Mouse (Mus musculus): ENCODE data around the gene Htt. TPM values are rescaled to one million over a fixed set of nuclear protein-coding genes. Genes with fewer than 3 reads are reported as not detected.

The Htt gene
- polyA plus RNA-seq, 1 experiment from 2014 or later: 15.0 TPM

- Histone ChIP-seq H3K4me3 (ENCODE audit: low read depth, low read length) (no peak overlapping the region), H3K36me3 (ENCODE audit: control insufficient read depth, insufficient read depth, low read length) (peaks cover 13% of the 10 kb centered on the region; the same call in 1 of the 2 replicates), H3K4me1 (ENCODE audit: control insufficient read depth, insufficient read depth, low read length) (no peaks in the 10 kb centered on the region), H3K9me3 (ENCODE audit: control insufficient read depth, low read length) (no peaks in the 10 kb centered on the region), H3K27me3 (ENCODE audit: control insufficient read depth, insufficient read depth, low read length) (no peaks in the 10 kb centered on the region), H3K4me2 (ENCODE audit: low read depth, severe bottlenecking) (no peak overlapping the region), H3K9ac (ENCODE audit: low read length) (no peak overlapping the region), H3K27ac (replicated peaks; ENCODE audit: low read depth, low read length) (no peak overlapping the region)
- ATAC-seq (ENCODE audit: insufficient number of reproducible peaks, low FRiP score, low TSS enrichment, low read depth) (no peak), DNase-seq (ENCODE audit: low spot score) (no peak)
- 95% methylated on average over 6 of the region's 6 CpGs for WGBS
These were observed 138.4 kb downstream of the Htt start for GRCm38 (mm10) chr5:34899787-34900469.

GRCm38 (mm10) chr5:34902371-34902770, 140.8 kb downstream of the Htt start:
- Histone ChIP-seq H3K4me2 (ENCODE audit: low read depth, severe bottlenecking) (no peak overlapping the region), H3K9me3 (ENCODE audit: control insufficient read depth, low read length) (no peaks in the 10 kb centered on the region), H3K27me3 (ENCODE audit: control insufficient read depth, insufficient read depth, low read length) (no peaks in the 10 kb centered on the region), H3K27ac (replicated peaks; ENCODE audit: low read depth, low read length) (no peak overlapping the region), H3K4me3 (ENCODE audit: low read depth, low read length) (no peak overlapping the region), H3K36me3 (ENCODE audit: control insufficient read depth, insufficient read depth, low read length) (peaks cover 24% of the 10 kb centered on the region; the same call in 1 of the 2 replicates), H3K9ac (ENCODE audit: low read length) (no peak overlapping the region), H3K4me1 (ENCODE audit: control insufficient read depth, insufficient read depth, low read length) (no peaks in the 10 kb centered on the region)
- no peak for ATAC-seq (ENCODE audit: insufficient number of reproducible peaks, low FRiP score, low TSS enrichment, low read depth)
- no peak for DNase-seq (ENCODE audit: low spot score)

- H3K4me3 ChIP-seq (ENCODE audit: low read depth, low read length): no peak overlapping the region
- ATAC-seq (ENCODE audit: insufficient number of reproducible peaks, low FRiP score, low TSS enrichment, low read depth): no peak
- DNase-seq (ENCODE audit: low spot score): no peak
- H3K9me3 ChIP-seq (ENCODE audit: control insufficient read depth, low read length): no peaks in the 10 kb centered on the region
- peaks cover 24% of the 10 kb centered on the region; the same call in 1 of the 2 replicates for H3K36me3 ChIP-seq (ENCODE audit: control insufficient read depth, insufficient read depth, low read length)
- H3K4me2 ChIP-seq (ENCODE audit: low read depth, severe bottlenecking): no peak overlapping the region
- no peaks in the 10 kb centered on the region for H3K27me3 ChIP-seq (ENCODE audit: control insufficient read depth, insufficient read depth, low read length)
- no peak overlapping the region for H3K27ac ChIP-seq (replicated peaks; ENCODE audit: low read depth, low read length)
- H3K4me1 ChIP-seq (ENCODE audit: control insufficient read depth, insufficient read depth, low read length): no peaks in the 10 kb centered on the region
- WGBS: 96% methylated on average over 5 of the region's 5 CpGs
- H3K9ac ChIP-seq (ENCODE audit: low read length): no peak overlapping the region
These were observed 141.4 kb downstream of the Htt start for GRCm38 (mm10) chr5:34902811-34903385.

- H3K4me2 ChIP-seq (ENCODE audit: low read depth, severe bottlenecking): no peak overlapping the region
- peaks cover 29% of the 10 kb centered on the region; the same call in 1 of the 2 replicates for H3K36me3 ChIP-seq (ENCODE audit: control insufficient read depth, insufficient read depth, low read length)
- ATAC-seq (ENCODE audit: insufficient number of reproducible peaks, low FRiP score, low TSS enrichment, low read depth) (no peak), DNase-seq (ENCODE audit: low spot score) (no peak)
- H3K4me3 ChIP-seq (ENCODE audit: low read depth, low read length): no peak overlapping the region
- H3K9ac ChIP-seq (ENCODE audit: low read length): no peak overlapping the region
- no peaks in the 10 kb centered on the region for H3K9me3 ChIP-seq (ENCODE audit: control insufficient read depth, low read length)
- H3K27ac ChIP-seq (replicated peaks; ENCODE audit: low read depth, low read length): no peak overlapping the region
- H3K27me3 ChIP-seq (ENCODE audit: control insufficient read depth, insufficient read depth, low read length): no peaks in the 10 kb centered on the region
- H3K4me1 ChIP-seq (ENCODE audit: control insufficient read depth, insufficient read depth, low read length): no peaks in the 10 kb centered on the region
These were observed 142.9 kb downstream of the Htt start for GRCm38 (mm10) chr5:34904412-34904811.

GRCm38 (mm10) chr5:34907230-34907629, 145.7 kb downstream of the Htt start:
- no peak overlapping the region for H3K4me2 ChIP-seq (ENCODE audit: low read depth, severe bottlenecking)
- DNase-seq (ENCODE audit: low spot score) (no peak), ATAC-seq (ENCODE audit: insufficient number of reproducible peaks, low FRiP score, low TSS enrichment, low read depth) (no peak)
- H3K9ac ChIP-seq (ENCODE audit: low read length): no peak overlapping the region
- peaks cover 22% of the 10 kb centered on the region; the same call in 1 of the 2 replicates for H3K36me3 ChIP-seq (ENCODE audit: control insufficient read depth, insufficient read depth, low read length)
- H3K4me3 ChIP-seq (ENCODE audit: low read depth, low read length): no peak overlapping the region
- no peaks in the 10 kb centered on the region for H3K4me1 ChIP-seq (ENCODE audit: control insufficient read depth, insufficient read depth, low read length)
- H3K27me3 ChIP-seq (ENCODE audit: control insufficient read depth, insufficient read depth, low read length): no peaks in the 10 kb centered on the region
- WGBS: 89% methylated on average over 4 of the region's 4 CpGs
- H3K9me3 ChIP-seq (ENCODE audit: control insufficient read depth, low read length): no peaks in the 10 kb centered on the region
- H3K27ac ChIP-seq (replicated peaks; ENCODE audit: low read depth, low read length): no peak overlapping the region

GRCm38 (mm10) chr5:34907910-34908725, 146.6 kb downstream of the Htt start, which contains the start of gene Msantd1:
Gene Msantd1 (plus strand): TSS chr5:34908012.
- no peak within 1 kb of the TSS for H3K4me2 ChIP-seq (ENCODE audit: low read depth, severe bottlenecking)
- H3K27me3 ChIP-seq (ENCODE audit: control insufficient read depth, insufficient read depth, low read length): no peaks in the 10 kb centered on the region
- H3K36me3 ChIP-seq (ENCODE audit: control insufficient read depth, insufficient read depth, low read length): peaks cover 20% of the 10 kb centered on the region; the same call in 1 of the 2 replicates
- H3K27ac ChIP-seq (replicated peaks; ENCODE audit: low read depth, low read length): no peak within 1 kb of the TSS
- H3K9ac ChIP-seq (ENCODE audit: low read length): no peak within 1 kb of the TSS
- ATAC-seq (ENCODE audit: insufficient number of reproducible peaks, low FRiP score, low TSS enrichment, low read depth) (no peak), DNase-seq (ENCODE audit: low spot score) (no peak)
- 78% methylated on average over 6 of the region's 6 CpGs for WGBS
- no peaks in the 10 kb centered on the region for H3K9me3 ChIP-seq (ENCODE audit: control insufficient read depth, low read length)
- H3K4me1 ChIP-seq (ENCODE audit: control insufficient read depth, insufficient read depth, low read length): no peaks in the 10 kb centered on the region
- no peak within 1 kb of the TSS for H3K4me3 ChIP-seq (ENCODE audit: low read depth, low read length)

- peaks cover 18% of the 10 kb centered on the region; the same call in 1 of the 2 replicates for H3K36me3 ChIP-seq (ENCODE audit: control insufficient read depth, insufficient read depth, low read length)
- no peaks in the 10 kb centered on the region for H3K4me1 ChIP-seq (ENCODE audit: control insufficient read depth, insufficient read depth, low read length)
- no peak overlapping the region for H3K4me2 ChIP-seq (ENCODE audit: low read depth, severe bottlenecking)
- H3K27me3 ChIP-seq (ENCODE audit: control insufficient read depth, insufficient read depth, low read length): no peaks in the 10 kb centered on the region
- WGBS: 87% methylated on average over 9 of the region's 9 CpGs
- ATAC-seq (ENCODE audit: insufficient number of reproducible peaks, low FRiP score, low TSS enrichment, low read depth) (no peak), DNase-seq (ENCODE audit: low spot score) (no peak)
- no peak overlapping the region for H3K4me3 ChIP-seq (ENCODE audit: low read depth, low read length)
- H3K9me3 ChIP-seq (ENCODE audit: control insufficient read depth, low read length): no peaks in the 10 kb centered on the region
- H3K27ac ChIP-seq (replicated peaks; ENCODE audit: low read depth, low read length): no peak overlapping the region
- no peak overlapping the region for H3K9ac ChIP-seq (ENCODE audit: low read length)
These were observed 147.4 kb downstream of the Htt start for GRCm38 (mm10) chr5:34908726-34909633.
